Mouse (Mus musculus) heart, postnatal 14 days (tissue): ENCODE results near the gene Usf3. TPM values are rescaled to one million over a fixed set of nuclear protein-coding genes. Genes with fewer than 3 reads are reported as not detected.

Source experiments
- total RNA-seq, 2 experiments: library from RNA; stranded (reverse); gene quantifications; 2 replicates each; pipeline ENCODE4 v1.2.3; 2021

Gene Usf3
- total RNA-seq, 2 experiments from 2014 or later: 21.0 to 22.3 TPM

Other genes starting within 250 kb of the Usf3 start
- 10 to 100 TPM; 14.7 to 16.2 TPM for gene Qtrt2, start 246.4 kb upstream of the Usf3 start, total RNA-seq
- under 1 TPM; 0.49 to 0.57 TPM for gene Zdhhc23, start 193.5 kb upstream of the Usf3 start, total RNA-seq
- under 1 TPM; 0.54 to 0.69 TPM for gene Gramd1c, start 109.9 kb upstream of the Usf3 start, total RNA-seq
- 10 to 100 TPM; 37.8 to 39.6 TPM for gene Atp6v1a, start 33.5 kb upstream of the Usf3 start, total RNA-seq
- gene Naa50, start 33.4 kb upstream of the Usf3 start, total RNA-seq: 10 to 100 TPM; 52.5 to 56.0 TPM
- gene Sidt1, start 159.9 kb downstream of the Usf3 start, total RNA-seq: under 1 TPM; 0.49 to 0.74 TPM
- 10 to 100 TPM in 1 of 2 experiments, 1 to 10 TPM in 1; 8.8 to 10.0 TPM for gene Spice1, start 173.9 kb downstream of the Usf3 start, total RNA-seq
- gene Cfap44, start 221.6 kb downstream of the Usf3 start, total RNA-seq: under 1 TPM in 1 of 2 experiments, not detected in 1; 0.31 TPM